Mouse (Mus musculus) forebrain, embryonic 14.5 days (tissue): ENCODE measurements at regions not wholly inside any gene's neighbourhood (a gene's known extent, or its start where the extent isn't known, plus 50 kb on each side); places are given as distances from the start of the nearest gene placed in this dataset.
A peak's percentile ranks its signal among the peaks of the same experiment; 100 is the strongest.

Experiments
- ATAC-seq: fragments of 200-750 bp; cut with Nextera tagmentation; 2 replicates; pipeline ENCODE4 v1.8.0; 2017; ENCODE audit warnings: mild to moderate bottlenecking, moderate library complexity
- DNase-seq: peaks from one replicate; pipeline ENCODE4 v3.0.0-alpha.2; 2015; ENCODE audit warnings: low spot score
- H3K27ac ChIP-seq: fragments of 300-500 bp; sonication (generic); 2 replicates; pipeline ENCODE4 v1.5.1; 2014; ENCODE audit warnings: low read depth, mild to moderate bottlenecking, control low read depth, low read length, moderate library complexity
- H3K27me3 ChIP-seq: fragments of 300-500 bp; sonication (generic); replicated peaks from 2 replicates; pipeline ENCODE4 v1.6.1; 2014; ENCODE audit warnings: low read length, control low read depth, mixed read lengths; ENCODE audit not compliant: control insufficient read depth, insufficient read depth
- H3K36me3 ChIP-seq: fragments of 300-500 bp; sonication (generic); 2 replicates; pipeline ENCODE4 v1.6.1; 2014; ENCODE audit warnings: low read length, control low read depth; ENCODE audit not compliant: control insufficient read depth, insufficient read depth
- H3K4me1 ChIP-seq: fragments of 300-500 bp; sonication (generic); 2 replicates; pipeline ENCODE4 v1.6.1; 2014; ENCODE audit warnings: antibody characterized with exemption, low read length, control low read depth; ENCODE audit not compliant: control insufficient read depth, insufficient read depth
- H3K4me2 ChIP-seq: fragments of 300-500 bp; sonication (generic); 2 replicates; pipeline ENCODE4 v1.6.1; 2014; ENCODE audit warnings: mild to moderate bottlenecking, control low read depth, low read length
- H3K4me3 ChIP-seq: fragments of 300-500 bp; sonication (generic); 2 replicates; pipeline ENCODE4 v1.5.1; 2014; ENCODE audit warnings: low read depth, low read length, control low read depth
- H3K9ac ChIP-seq: fragments of 300-500 bp; sonication (generic); 2 replicates; pipeline ENCODE4 v1.6.1; 2014; ENCODE audit warnings: mild to moderate bottlenecking, low read length, control low read depth, moderate library complexity
- H3K9me3 ChIP-seq: fragments of 300-500 bp; sonication (generic); replicated peaks from 2 replicates; pipeline ENCODE4 v1.6.1; 2016; ENCODE audit warnings: low read length, control low read depth, mixed read lengths; ENCODE audit not compliant: control insufficient read depth
- WGBS: fragments of 180-500 bp; shearing (Covaris S2); extraction: QIAGEN DNeasy Blood & Tissue Kit; methylation state at CpG from one replicate; pipeline ENCODE4 v1.1.7; 2014; 5-methylcytosine and 5-hydroxymethylcytosine counted together

DNA sequence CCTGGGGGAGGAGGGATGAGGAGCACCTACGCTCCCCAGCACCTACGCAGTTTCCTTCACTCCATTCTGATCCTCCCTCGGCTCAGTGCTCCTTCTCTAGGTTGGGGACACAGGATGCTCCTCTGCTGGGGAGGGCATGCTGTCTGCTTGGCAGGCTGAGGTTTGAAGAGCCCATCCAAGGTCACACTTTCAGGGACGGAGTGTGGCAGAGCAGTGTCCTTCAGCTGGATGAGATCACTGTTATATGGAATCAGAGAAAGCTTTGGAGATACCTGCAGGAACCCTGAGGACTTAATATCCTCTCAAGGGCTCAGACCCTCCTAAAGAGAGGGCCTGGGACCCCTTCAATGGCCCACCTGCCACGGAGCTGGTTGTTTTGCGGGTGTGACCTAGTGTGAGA lies 60.5 kb downstream of the Klhdc7a start:
- H3K4me2 ChIP-seq, result no peak overlapping the region
- no peak overlapping the region for H3K27ac ChIP-seq
- H3K9me3 ChIP-seq, result no peaks in the 10 kb centered on the region
- ATAC-seq, result no peak
- H3K36me3 ChIP-seq, result no peaks in the 10 kb centered on the region
- no peaks in the 10 kb centered on the region for H3K4me1 ChIP-seq
- no peak overlapping the region for H3K9ac ChIP-seq
- DNase-seq, result no peak
- no peaks in the 10 kb centered on the region for H3K27me3 ChIP-seq
- 91% methylated on average over 6 of the region's 6 CpGs for whole genome bisulfite sequencing
- H3K4me3 ChIP-seq, result no peak overlapping the region

DNA sequence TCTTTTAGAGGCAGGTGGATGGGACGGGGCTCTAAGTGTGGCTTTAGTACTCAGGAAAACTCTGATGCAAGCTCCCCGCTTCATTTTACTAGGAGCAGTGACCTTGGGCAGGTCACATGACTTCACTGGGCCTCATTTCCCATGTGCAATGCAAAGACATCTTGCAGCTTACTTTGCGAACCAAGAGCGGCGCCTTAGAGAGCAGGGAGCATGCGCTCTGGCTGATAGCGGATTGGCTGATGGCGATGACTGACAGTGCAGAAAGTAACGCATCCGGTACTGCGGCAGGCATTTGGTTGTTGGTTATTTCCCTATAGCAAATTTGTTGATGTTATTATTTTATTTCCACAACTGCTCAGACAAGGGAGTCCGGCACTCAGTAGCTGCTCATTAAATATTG lies 61.6 kb downstream of the Klhdc7a start:
- Histone ChIP-seq H3K9me3 (no peaks in the 10 kb centered on the region), H3K9ac (no peak overlapping the region), H3K4me3 (no peak overlapping the region), H3K4me2 (no peak overlapping the region), H3K27ac (0 out of 2 replicates have a peak overlapping the region, but pooled peaks have one; percentile 9), H3K27me3 (no peaks in the 10 kb centered on the region), H3K4me1 (no peaks in the 10 kb centered on the region), H3K36me3 (no peaks in the 10 kb centered on the region)
- no peak for ATAC-seq
- 94% methylated on average over 12 of the region's 12 CpGs for WGBS
- no peak for DNase-seq

DNA sequence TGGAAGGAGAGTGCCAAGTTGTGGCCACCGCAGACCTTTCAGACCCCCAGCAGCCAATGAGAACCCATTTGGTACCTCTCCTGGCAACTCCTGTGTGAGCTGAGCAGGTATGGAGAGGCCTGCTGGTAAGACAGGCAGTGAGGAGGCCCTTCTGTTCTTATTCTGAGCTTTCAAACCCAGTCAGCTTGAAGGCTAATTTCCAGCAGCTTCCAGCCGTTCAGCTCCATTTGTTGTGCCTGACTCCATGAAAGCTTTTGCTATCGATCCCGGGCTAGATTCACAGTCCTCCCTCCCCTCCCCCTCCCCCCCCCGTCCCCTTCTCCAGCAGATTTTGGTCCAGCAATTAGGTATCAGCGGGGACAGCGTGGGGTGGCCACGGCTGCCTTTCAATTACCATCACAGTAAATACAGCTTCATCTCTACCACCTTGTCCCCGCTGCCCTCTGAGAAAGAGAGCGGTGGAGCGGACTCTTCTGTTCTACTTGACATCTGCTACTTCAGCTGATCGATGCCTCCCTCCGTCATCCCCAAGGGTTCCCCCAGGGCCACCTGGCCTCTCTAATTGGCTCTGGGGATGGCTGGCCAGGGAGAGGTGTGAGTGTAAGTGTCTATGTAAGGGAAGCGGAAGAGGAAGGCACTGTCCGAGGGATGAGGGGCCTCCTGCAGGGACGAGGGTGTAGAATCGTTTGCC lies 62.6 kb downstream of the Klhdc7a start:
- Histone ChIP-seq H3K9ac (no peak overlapping the region), H3K4me1 (no peaks in the 10 kb centered on the region), H3K4me3 (no peak overlapping the region), H3K27me3 (no peaks in the 10 kb centered on the region), H3K36me3 (no peaks in the 10 kb centered on the region), H3K4me2 (no peak overlapping the region), H3K27ac (0 out of 2 replicates have a peak overlapping the region, but pooled peaks have one; percentile 21), H3K9me3 (no peaks in the 10 kb centered on the region)
- peak; percentile 31 for DNase-seq
- WGBS, result 27% methylated on average over 17 of the region's 17 CpGs
- no peak for ATAC-seq

DNA sequence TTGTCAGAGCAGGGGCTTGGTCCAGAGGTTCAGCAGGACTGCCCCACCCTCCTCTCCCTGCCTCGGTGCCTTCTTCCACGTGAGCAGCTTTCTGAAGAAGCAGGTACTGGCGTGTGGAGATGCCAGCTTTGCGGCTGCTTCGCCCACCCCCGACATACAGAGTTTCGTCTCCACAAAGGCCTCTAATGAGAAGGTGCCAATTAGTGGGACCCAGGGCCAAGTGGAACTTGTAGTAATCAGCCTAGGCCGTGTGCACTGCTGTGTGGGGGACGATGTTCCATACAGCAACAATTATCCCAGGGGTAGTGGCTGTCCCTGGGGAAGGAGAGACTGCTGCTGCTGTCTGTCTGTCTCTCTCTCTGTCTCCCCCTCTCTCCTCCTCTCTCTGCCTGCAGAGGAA lies 66.6 kb upstream of the Pax7 start:
- Histone ChIP-seq H3K27me3 (no peaks in the 10 kb centered on the region), H3K36me3 (no peaks in the 10 kb centered on the region), H3K4me3 (no peak overlapping the region), H3K9me3 (no peaks in the 10 kb centered on the region), H3K4me2 (no peak overlapping the region), H3K9ac (no peak overlapping the region), H3K27ac (no peak overlapping the region), H3K4me1 (peaks cover 6% of the 10 kb centered on the region; the same call in 1 of the 2 replicates)
- WGBS, result 15% methylated on average over 9 of the region's 9 CpGs
- ATAC-seq (no peak), DNase-seq (peak; percentile 60)

DNA sequence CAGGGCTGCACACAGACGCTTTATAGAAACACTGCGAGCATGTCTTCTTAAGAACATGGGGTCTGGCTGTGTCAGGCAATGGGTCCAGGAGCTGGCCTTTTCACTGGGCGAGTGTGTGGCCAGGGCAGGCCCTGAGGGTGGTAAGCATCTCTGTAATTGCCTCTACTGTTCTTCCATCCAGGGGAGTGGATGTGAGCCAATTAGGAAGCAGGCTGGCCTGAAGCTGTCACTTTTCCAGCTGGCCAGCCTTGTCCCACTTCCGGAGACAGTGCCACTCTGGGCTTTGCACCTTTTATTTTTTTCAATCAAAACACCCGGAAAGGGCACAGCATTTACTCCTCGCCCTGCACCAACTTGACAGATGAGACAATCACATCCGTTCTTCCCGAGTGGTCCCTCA lies 66.1 kb upstream of the Pax7 start:
- H3K4me2 ChIP-seq, result no peak overlapping the region
- H3K27ac ChIP-seq, result no peak overlapping the region
- peaks cover 6% of the 10 kb centered on the region; the same call in 1 of the 2 replicates for H3K4me1 ChIP-seq
- H3K9ac ChIP-seq, result no peak overlapping the region
- no peaks in the 10 kb centered on the region for H3K9me3 ChIP-seq
- 40% methylated on average over 8 of the region's 8 CpGs for WGBS
- no peaks in the 10 kb centered on the region for H3K36me3 ChIP-seq
- no peak overlapping the region for H3K4me3 ChIP-seq
- DNase-seq, result peak; percentile 37
- H3K27me3 ChIP-seq, result no peaks in the 10 kb centered on the region
- ATAC-seq, result no peak

DNA sequence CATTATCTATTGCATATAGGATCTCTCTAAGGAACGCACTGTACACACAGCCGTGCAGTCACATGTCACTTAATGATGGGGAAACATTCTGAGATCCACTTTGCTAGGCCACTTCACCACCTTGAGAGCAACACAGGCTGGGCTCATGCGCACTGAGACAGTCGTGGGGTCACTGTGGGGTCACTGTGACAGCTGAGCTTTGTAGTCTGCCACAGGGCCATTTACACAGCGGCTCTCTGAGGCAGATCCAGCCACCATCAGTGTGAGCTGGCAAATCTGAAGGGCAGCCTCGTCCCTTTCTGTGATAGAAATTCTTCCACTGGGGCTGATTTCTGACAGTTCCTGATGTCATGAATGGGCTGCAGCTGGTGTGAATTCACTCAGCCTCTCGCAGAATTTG lies 59.4 kb upstream of the Pax7 start:
- no peak overlapping the region for H3K4me3 ChIP-seq
- DNase-seq (no peak), ATAC-seq (no peak)
- no peaks in the 10 kb centered on the region for H3K36me3 ChIP-seq
- H3K4me2 ChIP-seq, result no peak overlapping the region
- no peaks in the 10 kb centered on the region for H3K27me3 ChIP-seq
- H3K9ac ChIP-seq, result no peak overlapping the region
- H3K9me3 ChIP-seq, result no peaks in the 10 kb centered on the region
- no peak overlapping the region for H3K27ac ChIP-seq
- WGBS, result 78% methylated on average over 7 of the region's 7 CpGs
- H3K4me1 ChIP-seq, result no peaks in the 10 kb centered on the region

DNA sequence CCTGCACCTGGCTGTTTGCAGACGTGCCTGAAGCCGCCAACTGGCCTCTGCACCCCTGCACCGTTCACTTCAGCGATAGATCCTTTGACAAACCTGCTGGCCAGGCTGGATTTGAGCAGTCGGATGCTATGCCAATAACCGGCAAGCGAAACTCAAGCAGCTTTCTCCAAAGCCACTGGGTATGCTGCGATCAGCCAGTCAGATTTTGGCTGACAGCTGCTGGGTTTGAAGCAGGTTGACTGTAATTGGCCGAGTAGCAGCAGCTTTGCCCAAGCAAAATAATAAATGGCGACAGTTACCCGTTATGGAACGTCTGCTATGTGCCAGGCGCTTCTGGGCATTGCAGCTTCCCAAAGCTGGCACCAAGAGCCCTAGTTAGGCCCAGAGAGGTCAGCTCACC lies 55.7 kb upstream of the Pax7 start:
- DNase-seq (peak; percentile 66), ATAC-seq (no peak)
- Histone ChIP-seq H3K9me3 (no peaks in the 10 kb centered on the region), H3K9ac (no peak overlapping the region), H3K27ac (no peak overlapping the region), H3K4me3 (no peak overlapping the region), H3K36me3 (no peaks in the 10 kb centered on the region), H3K27me3 (no peaks in the 10 kb centered on the region), H3K4me2 (no peak overlapping the region), H3K4me1 (no peaks in the 10 kb centered on the region)
- WGBS, result 67% methylated on average over 13 of the region's 13 CpGs
